Mouse (Mus musculus): ENCODE data around the gene Plekhb2.
A peak's percentile ranks its signal among the peaks of the same experiment; 100 is the strongest.

Plekhb2 gene

GRCm38 (mm10) chr1:34868391-34868790 is 18.6 kb downstream of the Plekhb2 start:
- no peak for DNase-seq

GRCm38 (mm10) chr1:34869231-34869630 is 19.5 kb downstream of the Plekhb2 start:
- DNase-seq: no peak

- DNase-seq: no peak
Measured at GRCm38 (mm10) chr1:34871170-34871569, 21.4 kb downstream of the Plekhb2 start.

GRCm38 (mm10) chr1:34873551-34873950 is 23.8 kb downstream of the Plekhb2 start:
- no peak for DNase-seq

GRCm38 (mm10) chr1:34879611-34880010 is 29.8 kb downstream of the Plekhb2 start:
- no peak for DNase-seq

- no peak for DNase-seq
Measured at GRCm38 (mm10) chr1:34883776-34884175, 34.0 kb downstream of the Plekhb2 start.

- DNase-seq: peak in 1 of 2 experiments; percentile 38
Measured at GRCm38 (mm10) chr1:34891559-34892289, 41.9 kb downstream of the Plekhb2 start.

GRCm38 (mm10) chr1:34892466-34892865 is 42.7 kb downstream of the Plekhb2 start:
- DNase-seq: no peak

GRCm38 (mm10) chr1:34893331-34893730 is 43.6 kb downstream of the Plekhb2 start:
- no peak for DNase-seq

- peak in 1 of 2 experiments; percentile 6 for DNase-seq
Measured at GRCm38 (mm10) chr1:34893831-34894230, 44.1 kb downstream of the Plekhb2 start.

- no peak for DNase-seq
Measured at GRCm38 (mm10) chr1:34896102-34896501, 46.3 kb downstream of the Plekhb2 start.

- DNase-seq: peak; percentile 63 to 84
Measured at GRCm38 (mm10) chr1:34896898-34897297, 47.1 kb downstream of the Plekhb2 start.

- DNase-seq: no peak
Measured at GRCm38 (mm10) chr1:34928656-34929055, 78.9 kb downstream of the Plekhb2 start.
